Mouse (Mus musculus) cortical plate, adult 2 months (tissue): ENCODE data around the gene Pnpo.

Experiments
- CTCF ChIP-seq: fragments of 200-500 bp; IDR thresholded peaks from 2 replicates; pipeline ENCODE4 v1.5.1; 2011; ENCODE audit warnings: mild to moderate bottlenecking, control low read depth, low read length; ENCODE audit not compliant: insufficient read depth; ENCODE audit errors: extremely low read depth
- POLR2A ChIP-seq: fragments of 200-500 bp; IDR thresholded peaks from 2 replicates; pipeline ENCODE4 v1.6.1; 2011; ENCODE audit warnings: mild to moderate bottlenecking, low read length, control low read depth; ENCODE audit not compliant: insufficient read depth; ENCODE audit errors: extremely low read depth

DNA sequence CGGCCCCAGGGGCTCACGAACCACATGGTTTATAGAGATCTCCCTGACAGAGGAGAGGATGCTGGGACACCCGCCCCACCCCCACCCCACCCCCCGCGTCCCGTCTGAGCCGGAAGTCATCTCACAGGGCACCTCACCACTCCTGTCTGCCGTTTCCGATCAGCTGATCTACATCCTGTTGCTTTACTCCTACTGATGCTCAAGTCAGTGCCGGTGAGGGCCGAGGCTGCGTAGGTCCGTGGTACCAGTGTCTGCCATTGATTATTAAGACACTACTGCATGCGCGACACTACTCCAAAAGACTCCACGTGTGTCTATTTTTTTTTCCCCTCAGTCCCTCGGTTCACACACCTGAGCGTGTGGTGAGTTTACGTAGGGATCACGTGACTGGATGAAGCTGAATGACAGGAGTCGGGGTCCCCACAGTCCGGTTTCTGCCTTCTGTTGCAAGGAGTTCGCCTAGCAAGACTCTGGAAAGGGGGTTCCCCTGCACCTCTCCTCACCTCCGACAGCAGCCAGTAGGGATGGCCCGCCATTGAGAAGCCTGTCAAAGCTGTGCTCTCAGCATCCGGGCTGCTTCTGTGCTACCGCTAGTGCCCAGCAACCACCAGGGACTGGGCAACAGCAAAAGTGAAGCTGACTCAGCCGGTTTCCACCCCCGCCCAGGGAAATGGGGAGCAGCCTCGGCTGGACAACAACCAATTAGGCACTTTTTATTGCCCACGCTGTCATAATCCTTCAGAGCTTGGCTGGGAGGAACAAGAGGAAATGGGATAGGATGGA, 44.3 kb upstream of the Pnpo start:
- TF ChIP-seq CTCF (no peak), POLR2A (no peak)
